Mouse (Mus musculus) retina, postnatal 1 day (tissue): ENCODE measurements around the gene Mbip.
A peak's percentile ranks its signal among the peaks of the same experiment; 100 is the strongest.

Experiments used
- DNase-seq: peaks from one replicate; pipeline ENCODE4 v3.0.0-alpha.2; 2012

The Mbip gene

GRCm38 (mm10) chr12:56345367-56346089 is at the start of gene Mbip:
Mbip (minus strand) TSS chr12:56345894.
- peak; percentile 99 for DNase-seq

GRCm38 (mm10) chr12:56387647-56388205 is 42.0 kb upstream of the Mbip start:
- DNase-seq, result no peak

GRCm38 (mm10) chr12:56386955-56387646 is 41.4 kb upstream of the Mbip start:
- no peak for DNase-seq

- no peak for DNase-seq
Measured at GRCm38 (mm10) chr12:56344771-56345314, 851 bp downstream of the Mbip start.

DNA sequence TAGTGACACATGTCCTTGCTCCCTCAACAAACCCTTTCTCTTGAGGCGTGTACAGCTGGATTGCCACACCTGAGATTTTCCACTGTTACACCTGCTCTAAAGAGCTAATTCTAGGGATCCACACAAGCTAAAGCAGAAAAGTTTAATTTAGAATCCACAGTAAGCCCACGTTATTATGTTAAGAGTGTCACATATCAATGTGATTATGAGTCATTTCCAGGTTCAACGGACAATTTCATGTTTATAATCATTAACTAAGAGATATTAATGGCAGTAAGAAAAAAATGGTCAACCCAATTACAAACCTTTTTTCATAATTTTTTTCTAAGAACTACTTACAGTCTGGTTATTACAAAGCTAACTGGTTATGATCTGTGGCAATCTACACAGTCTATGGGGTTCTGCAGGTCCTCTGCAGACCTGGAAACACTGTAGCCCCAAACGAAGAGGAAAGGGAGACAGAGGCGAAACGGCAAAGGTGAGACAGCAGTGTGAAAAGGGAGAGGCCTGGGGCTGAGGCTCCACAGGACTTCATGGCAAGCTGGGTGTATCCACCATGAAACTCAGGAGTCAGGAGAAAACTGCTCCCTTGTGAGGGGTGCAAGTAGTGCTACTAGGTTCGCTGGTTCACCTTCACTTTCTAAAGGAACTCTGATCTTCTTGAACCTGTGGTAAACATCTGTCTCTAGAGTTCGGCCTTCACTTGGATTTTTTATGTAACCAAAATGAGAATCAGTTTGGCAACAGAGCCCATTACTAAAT is 6.2 kb downstream of the Mbip start:
- no peak for DNase-seq

DNA sequence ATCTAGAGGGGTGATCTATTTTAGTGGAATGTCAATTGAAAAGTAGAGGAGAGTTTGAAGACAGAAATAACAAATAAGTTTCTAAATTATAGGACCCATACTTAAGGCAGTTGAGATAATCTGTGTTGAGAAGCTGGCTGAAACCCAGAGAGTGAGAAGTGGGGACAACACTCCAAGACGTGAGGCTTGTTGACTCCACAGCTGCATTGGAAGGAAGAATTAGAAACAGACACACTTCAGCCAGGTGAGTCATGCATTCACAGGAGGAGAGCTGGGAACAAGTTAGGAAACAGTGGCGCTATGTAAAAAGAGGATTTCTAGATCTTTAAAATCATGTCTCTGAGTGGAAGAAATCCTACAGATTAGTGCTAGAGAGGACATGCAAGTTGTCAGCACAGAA is 12.2 kb downstream of the Mbip start:
- no peak for DNase-seq

- DNase-seq, result no peak
Measured at GRCm38 (mm10) chr12:56332475-56332874, 13.2 kb downstream of the Mbip start.

- DNase-seq, result no peak
Measured at GRCm38 (mm10) chr12:56327448-56327998, 18.2 kb downstream of the Mbip start.

GRCm38 (mm10) chr12:56325851-56326250 is 19.8 kb downstream of the Mbip start:
- no peak for DNase-seq

DNA sequence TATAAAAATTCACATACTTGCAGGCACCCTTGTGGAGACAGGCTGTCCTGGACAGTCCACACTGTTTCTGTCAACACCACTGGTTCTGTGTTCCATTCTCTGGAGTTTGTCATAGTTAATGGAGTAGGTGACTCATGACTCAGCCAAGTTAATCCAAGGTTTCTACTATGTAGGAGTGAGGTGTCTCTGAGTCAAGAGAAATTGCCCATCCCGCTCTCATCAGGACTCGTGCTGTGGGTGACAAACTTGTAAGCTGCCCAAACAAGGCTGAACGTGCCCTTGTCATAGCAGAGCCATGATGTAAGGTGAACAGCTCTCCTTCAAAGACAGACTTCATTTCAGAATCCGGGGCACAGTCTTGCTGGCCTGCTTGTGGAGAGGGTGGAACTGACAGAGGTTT is 26.8 kb downstream of the Mbip start:
- no peak for DNase-seq

- DNase-seq, result no peak
Measured at GRCm38 (mm10) chr12:56318059-56318458, 27.6 kb downstream of the Mbip start.

- no peak for DNase-seq
Measured at GRCm38 (mm10) chr12:56305758-56306157, 39.9 kb downstream of the Mbip start.

GRCm38 (mm10) chr12:56302321-56303017 is 43.2 kb downstream of the Mbip start:
- DNase-seq, result no peak

GRCm38 (mm10) chr12:56301487-56302293 is 44.0 kb downstream of the Mbip start:
- DNase-seq, result peak; percentile 56

- DNase-seq, result no peak
Measured at GRCm38 (mm10) chr12:56299610-56300009, 46.1 kb downstream of the Mbip start.

GRCm38 (mm10) chr12:56298919-56299318 is 46.8 kb downstream of the Mbip start:
- no peak for DNase-seq

DNA sequence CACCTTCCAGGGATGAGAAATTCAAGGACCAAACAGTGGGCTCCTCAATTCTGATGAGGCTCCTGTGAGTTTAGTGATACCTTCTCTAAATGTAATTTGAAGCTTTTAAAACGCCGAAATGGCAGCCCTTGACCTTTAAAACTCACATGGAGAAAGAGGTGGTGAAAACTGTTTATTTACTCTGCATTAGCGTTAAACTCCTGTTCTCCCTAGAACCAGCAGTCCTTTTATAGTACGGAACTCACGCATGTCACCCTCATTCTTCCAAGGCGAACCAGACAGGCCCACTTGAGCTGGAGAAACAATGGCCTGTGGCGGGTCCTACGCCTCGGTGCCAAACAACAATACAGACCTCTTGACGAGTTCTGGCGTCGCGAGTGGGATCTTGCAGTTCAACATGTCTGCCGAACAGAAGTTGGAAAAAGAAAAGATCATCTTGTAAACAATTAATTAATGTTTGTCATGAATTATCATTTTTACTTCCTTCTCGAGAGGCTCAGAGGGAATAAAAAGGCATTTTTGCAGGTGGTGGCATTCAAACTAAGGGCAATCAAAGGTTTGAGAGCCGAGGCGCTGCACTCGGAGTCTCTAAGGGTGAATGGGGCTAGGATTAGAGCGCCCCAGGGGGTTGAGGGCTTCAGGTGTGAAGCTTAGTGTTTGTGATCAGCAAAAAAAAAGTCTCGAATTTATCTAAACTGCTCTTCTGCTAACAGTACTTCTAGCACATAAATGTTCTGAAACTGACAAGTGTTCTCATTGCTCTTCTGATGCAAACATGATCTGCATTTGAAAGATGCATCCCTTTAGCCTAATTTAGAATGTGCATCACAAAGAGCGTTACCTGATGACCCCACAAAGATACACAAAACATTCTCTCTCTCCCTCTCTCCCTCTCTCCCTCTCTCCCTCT is 47.5 kb downstream of the Mbip start:
- DNase-seq, result peak; percentile 65

- DNase-seq, result no peak
Measured at GRCm38 (mm10) chr12:56297099-56297498, 48.6 kb downstream of the Mbip start.

GRCm38 (mm10) chr12:56296524-56296923 is 49.2 kb downstream of the Mbip start:
- DNase-seq, result no peak

GRCm38 (mm10) chr12:56295160-56295559 is 50.5 kb downstream of the Mbip start:
- no peak for DNase-seq
